Mouse (Mus musculus): ENCODE results near the gene Tmem119.

The Tmem119 gene

GRCm38 (mm10) chr5:113818572-113818971, 18.3 kb upstream of the Tmem119 start:
- no peak for DNase-seq (ENCODE audit: low read depth, low spot score)

GRCm38 (mm10) chr5:113815638-113816152, 15.4 kb upstream of the Tmem119 start:
- DNase-seq (ENCODE audit: low read depth, low spot score), result peak; percentile 88

GRCm38 (mm10) chr5:113815041-113815389, 14.7 kb upstream of the Tmem119 start:
- DNase-seq (ENCODE audit: low read depth, low spot score), result no peak

- DNase-seq (ENCODE audit: low read depth, low spot score), result peak; percentile 74
Measured at GRCm38 (mm10) chr5:113814111-113815040, 14.1 kb upstream of the Tmem119 start.

- peak; percentile 79 for DNase-seq (ENCODE audit: low read depth, low spot score)
Measured at GRCm38 (mm10) chr5:113813608-113814007, 13.3 kb upstream of the Tmem119 start.

GRCm38 (mm10) chr5:113812638-113813037, 12.3 kb upstream of the Tmem119 start:
- DNase-seq (ENCODE audit: low read depth, low spot score), result no peak

- peak; percentile 57 for DNase-seq (ENCODE audit: low read depth, low spot score)
Measured at GRCm38 (mm10) chr5:113811824-113812420, 11.6 kb upstream of the Tmem119 start.

GRCm38 (mm10) chr5:113810111-113810510, 9.8 kb upstream of the Tmem119 start:
- DNase-seq (ENCODE audit: low read depth, low spot score), result no peak

GRCm38 (mm10) chr5:113808177-113808576, 7.9 kb upstream of the Tmem119 start:
- no peak for DNase-seq (ENCODE audit: low read depth, low spot score)

- DNase-seq (ENCODE audit: low read depth, low spot score), result no peak
Measured at GRCm38 (mm10) chr5:113807712-113808111, 7.4 kb upstream of the Tmem119 start.

GRCm38 (mm10) chr5:113806414-113806813, 6.1 kb upstream of the Tmem119 start:
- DNase-seq (ENCODE audit: low read depth, low spot score), result no peak

GRCm38 (mm10) chr5:113805301-113805700, 5.0 kb upstream of the Tmem119 start:
- DNase-seq (ENCODE audit: low read depth, low spot score), result no peak

- DNase-seq (ENCODE audit: low read depth, low spot score), result no peak
Measured at GRCm38 (mm10) chr5:113804395-113804966, 4.2 kb upstream of the Tmem119 start.

GRCm38 (mm10) chr5:113799691-113800090, 625 bp downstream of the Tmem119 start:
- DNase-seq (ENCODE audit: low read depth, low spot score), result no peak

- DNase-seq (ENCODE audit: low read depth, low spot score), result no peak
Measured at GRCm38 (mm10) chr5:113798525-113798924, 1.8 kb downstream of the Tmem119 start.

GRCm38 (mm10) chr5:113797149-113797882, 3.0 kb downstream of the Tmem119 start:
- DNase-seq (ENCODE audit: low read depth, low spot score), result no peak

GRCm38 (mm10) chr5:113796401-113797148, 3.7 kb downstream of the Tmem119 start:
- DNase-seq (ENCODE audit: low read depth, low spot score), result no peak

- no peak for DNase-seq (ENCODE audit: low read depth, low spot score)
Measured at GRCm38 (mm10) chr5:113791197-113792095, 8.9 kb downstream of the Tmem119 start.

- DNase-seq (ENCODE audit: low read depth, low spot score), result no peak
Measured at GRCm38 (mm10) chr5:113790453-113791196, 9.7 kb downstream of the Tmem119 start.
